Mouse (Mus musculus) heart, postnatal 0 days (tissue): ENCODE measurements around the gene Abca7. TPM values are rescaled to one million over a fixed set of nuclear protein-coding genes. Genes with fewer than 3 reads are reported as not detected.

Experiments used
- ATAC-seq: fragments of 200-750 bp; cut with Nextera tagmentation; 2 replicates; pipeline ENCODE4 v1.8.0; 2017; ENCODE audit warnings: low read depth, moderate number of reproducible peaks, moderate library complexity; ENCODE audit not compliant: insufficient read depth
- DNase-seq: peaks from one replicate; pipeline ENCODE4 v3.0.0-alpha.2; 2016; ENCODE audit warnings: low spot score
- H3K27ac ChIP-seq: fragments of 300-500 bp; sonication (generic); 2 replicates; pipeline ENCODE4 v1.5.1; 2014; ENCODE audit warnings: low read depth, mild to moderate bottlenecking
- H3K27me3 ChIP-seq: fragments of 300-500 bp; sonication (generic); 2 replicates; pipeline ENCODE4 v1.6.1; 2014; ENCODE audit warnings: low read length, mixed read lengths; ENCODE audit not compliant: control insufficient read depth, insufficient read depth
- H3K36me3 ChIP-seq: fragments of 300-500 bp; sonication (generic); replicated peaks from 2 replicates; pipeline ENCODE4 v1.6.1; 2014; ENCODE audit warnings: low read length, mixed read lengths; ENCODE audit not compliant: control insufficient read depth, insufficient read depth
- H3K4me1 ChIP-seq: fragments of 300-500 bp; sonication (generic); 2 replicates; pipeline ENCODE4 v1.6.1; 2014; ENCODE audit warnings: antibody characterized with exemption; ENCODE audit not compliant: control insufficient read depth, insufficient read depth
- H3K4me2 ChIP-seq: fragments of 300-500 bp; sonication (generic); 2 replicates; pipeline ENCODE4 v1.6.1; 2014; ENCODE audit warnings: low read depth, mild to moderate bottlenecking, low read length, moderate library complexity
- H3K4me3 ChIP-seq: fragments of 300-500 bp; sonication (generic); 2 replicates; pipeline ENCODE4 v1.5.1; 2014; ENCODE audit warnings: low read depth, low read length
- H3K9ac ChIP-seq: fragments of 300-500 bp; sonication (generic); replicated peaks from 2 replicates; pipeline ENCODE4 v1.6.1; 2014; ENCODE audit warnings: low read depth, low read length, mixed read lengths
- H3K9me3 ChIP-seq: fragments of 300-500 bp; sonication (generic); replicated peaks from 2 replicates; pipeline ENCODE4 v1.6.1; 2016; ENCODE audit warnings: low read length; ENCODE audit not compliant: control insufficient read depth
- CTCF ChIP-seq: IDR thresholded peaks from 2 replicates; pipeline ENCODE4 v1.5.1; 2016; ENCODE audit warnings: antibody characterized with exemption, control low read depth, low read depth
- EP300 ChIP-seq: IDR thresholded peaks from 2 replicates; pipeline ENCODE4 v1.6.1; 2016; ENCODE audit warnings: antibody characterized with exemption, low read depth
- WGBS: fragments of 180-500 bp; shearing (Covaris S2); extraction: QIAGEN DNeasy Blood & Tissue Kit; methylation state at CpG from one replicate; pipeline ENCODE4 v1.1.7; 2014; 5-methylcytosine and 5-hydroxymethylcytosine counted together
- polyA plus RNA-seq: library from polyadenylated mRNA; unstranded; fragments of >200 nt; fragmentation: Nextera tagmentation; extraction: Ambion mirVana; gene quantifications from 2 replicates; pipeline ENCODE4 v1.2.1, GENCODE M21; 2015
- total RNA-seq: library from RNA; depleted of rRNA; stranded (reverse); fragments of >200 nt; gene quantifications from 2 replicates; pipeline ENCODE4 v1.2.3, GENCODE M21; 2014; ENCODE audit warnings: low replicate concordance

Gene Abca7
- total and polyA plus RNA-seq, 2 experiments from 2014 or later = 1.9 to 11.4 TPM

- ATAC-seq = no peak
- no peaks in the 10 kb centered on the region for H3K27me3 ChIP-seq
- WGBS = 3% methylated on average over 35 of the region's 35 CpGs
Measured at GRCm38 (mm10) chr10:79985334-79986231, 10.7 kb upstream of the Abca7 start.

GRCm38 (mm10) chr10:79986232-79986878 lies 9.9 kb upstream of the Abca7 start:
- no peak for TF ChIP-seq CTCF
- no peak for TF ChIP-seq EP300
- H3K27me3 ChIP-seq = no peaks in the 10 kb centered on the region
- WGBS = 16% methylated on average over 6 of the region's 6 CpGs
- H3K9me3 ChIP-seq = no peaks in the 10 kb centered on the region
- H3K4me1 ChIP-seq = peaks cover 34% of the 10 kb centered on the region
- H3K4me3 ChIP-seq = peak overlapping the region; percentile 74
- H3K9ac ChIP-seq = peak overlapping the region; percentile 69; the same call in 1 of the 2 replicates
- DNase-seq (no peak), ATAC-seq (no peak)
- H3K27ac ChIP-seq = peak overlapping the region; percentile 98
- H3K36me3 ChIP-seq = peaks cover 7% of the 10 kb centered on the region; the same call in 1 of the 2 replicates
- H3K4me2 ChIP-seq = peak overlapping the region; percentile 93

More at GRCm38 (mm10) chr10:79985334-79986231, 10.7 kb upstream of the Abca7 start:
- no peaks in the 10 kb centered on the region for H3K36me3 ChIP-seq
- peak overlapping the region; percentile 69 for H3K9ac ChIP-seq
- peak overlapping the region; percentile 98 for H3K27ac ChIP-seq
- peaks cover 34% of the 10 kb centered on the region for H3K4me1 ChIP-seq
- H3K9me3 ChIP-seq = no peaks in the 10 kb centered on the region
- H3K4me2 ChIP-seq = peak overlapping the region; percentile 93
- peak; percentile 69 for DNase-seq
- H3K4me3 ChIP-seq = peak overlapping the region; percentile 74
- TF ChIP-seq EP300 = peak; percentile 63
- TF ChIP-seq CTCF = no peak

DNA sequence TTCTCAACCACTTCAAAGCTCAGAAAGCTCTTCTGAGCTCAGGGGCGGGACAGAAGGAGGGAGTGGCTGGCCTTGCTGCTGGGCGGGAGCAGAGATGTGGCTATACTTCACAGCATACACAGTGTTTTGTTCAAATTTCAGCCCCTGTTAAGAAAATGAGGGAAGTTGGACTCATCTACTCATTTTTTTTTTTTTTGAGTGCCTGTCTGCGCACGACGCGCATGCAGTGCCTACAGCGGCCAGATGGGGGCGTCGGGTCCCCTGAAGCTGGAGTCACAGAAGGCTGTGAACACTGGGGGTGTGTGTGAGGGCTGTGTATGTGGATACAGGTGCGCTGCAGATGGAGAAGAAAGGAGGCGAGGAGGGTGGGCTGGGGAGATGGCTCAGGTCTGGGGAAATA lies 9.3 kb upstream of the Abca7 start:
- no peaks in the 10 kb centered on the region for H3K9me3 ChIP-seq
- no peaks in the 10 kb centered on the region for H3K27me3 ChIP-seq
- ATAC-seq (no peak), DNase-seq (peak; percentile 84)
- H3K4me1 ChIP-seq = peaks cover 34% of the 10 kb centered on the region
- TF ChIP-seq CTCF (peak; percentile 80), EP300 (no peak)
- no peak overlapping the region for H3K4me3 ChIP-seq
- H3K27ac ChIP-seq = peak overlapping the region; percentile 98
- no peak overlapping the region for H3K9ac ChIP-seq
- H3K36me3 ChIP-seq = peaks cover 13% of the 10 kb centered on the region
- 7% methylated on average over 11 of the region's 11 CpGs for WGBS
- H3K4me2 ChIP-seq = peak overlapping the region; percentile 22; the same call in 1 of the 2 replicates

DNA sequence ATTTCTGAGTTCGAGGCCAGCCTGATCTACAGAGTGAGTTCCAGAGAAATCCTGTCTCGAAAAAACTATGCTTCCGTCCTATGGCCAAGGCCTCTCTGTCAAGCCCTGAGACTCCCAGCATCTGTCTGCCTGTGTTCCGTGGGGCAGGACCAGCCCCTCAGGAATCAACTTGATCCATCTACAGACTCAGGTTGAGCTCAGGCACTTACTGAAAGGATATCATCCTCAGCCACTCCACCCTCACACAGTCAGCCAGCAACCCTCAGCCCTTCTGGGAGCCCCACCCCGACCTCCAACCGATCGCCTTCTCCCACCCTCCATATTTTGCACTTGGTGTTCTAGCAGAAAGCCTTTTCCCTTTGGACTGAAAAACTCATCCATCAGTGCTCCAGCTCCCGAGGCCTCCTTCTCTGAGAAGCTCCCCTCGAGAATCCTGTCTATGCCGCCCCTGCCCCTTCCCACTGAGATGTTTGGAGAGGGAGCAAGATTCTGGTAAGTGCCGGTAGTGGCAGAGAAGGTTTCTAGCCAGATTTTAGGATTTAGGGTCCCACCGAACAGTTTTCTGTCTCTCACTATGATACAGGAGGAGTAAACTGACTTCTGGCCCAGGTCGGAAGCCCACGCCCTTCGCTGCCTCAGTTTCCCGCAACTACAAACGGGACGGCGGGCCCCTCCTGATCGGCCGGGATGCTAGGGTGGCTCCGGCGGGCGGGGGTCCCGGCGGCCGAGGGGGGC lies 8.4 kb upstream of the Abca7 start:
- Histone ChIP-seq H3K27me3 (no peaks in the 10 kb centered on the region), H3K27ac (peak overlapping the region; percentile 90), H3K9me3 (no peaks in the 10 kb centered on the region), H3K4me2 (peak overlapping the region; percentile 73), H3K9ac (peak overlapping the region; percentile 83), H3K4me3 (peak overlapping the region; percentile 65), H3K4me1 (peaks cover 27% of the 10 kb centered on the region), H3K36me3 (peaks cover 22% of the 10 kb centered on the region)
- WGBS = 9% methylated on average over 27 of the region's 27 CpGs
- TF ChIP-seq CTCF = no peak
- no peak for TF ChIP-seq EP300
- ATAC-seq (no peak), DNase-seq (no peak)

DNA sequence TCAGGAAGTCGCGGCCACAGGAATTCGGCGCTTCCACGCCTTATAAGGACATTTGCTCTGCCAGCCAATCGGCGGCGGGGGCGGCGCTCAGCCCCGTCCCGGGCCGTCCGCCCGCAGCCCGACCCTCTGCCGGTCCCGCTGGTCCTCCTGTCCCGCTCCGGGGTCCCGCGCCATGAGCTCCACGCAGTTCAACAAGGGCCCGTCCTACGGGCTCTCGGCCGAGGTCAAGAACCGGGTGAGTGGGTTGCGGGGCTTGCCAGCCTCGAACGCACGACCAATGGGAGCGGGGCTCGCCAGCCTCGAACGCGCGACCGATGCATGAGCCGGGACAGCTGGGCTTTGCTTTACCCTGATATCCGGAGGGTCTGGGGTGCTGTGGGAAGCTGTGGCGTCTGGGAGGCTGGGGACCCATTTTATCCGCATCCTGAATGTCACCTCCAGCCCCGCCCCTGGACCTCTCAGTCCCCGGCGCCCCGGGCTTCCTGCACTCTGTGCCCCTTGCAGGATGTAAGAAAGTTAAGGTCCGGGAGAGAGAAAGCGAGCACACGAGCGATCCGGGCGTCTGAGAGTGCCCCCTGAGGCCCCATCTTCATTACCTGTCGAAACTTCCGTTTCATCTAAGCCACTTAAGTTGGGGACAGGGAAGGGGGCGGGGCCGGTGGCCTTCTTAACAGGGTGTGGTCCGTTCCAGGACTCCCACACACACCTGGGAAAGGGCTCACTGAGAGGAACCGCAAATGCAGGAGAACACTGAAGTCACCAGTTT lies 7.6 kb upstream of the Abca7 start, which contains the start of gene Cnn2:
TSS of gene Cnn2 (plus strand) at position 79 of the 766 bp plus-strand sequence.
- H3K4me3 ChIP-seq = peak within 1 kb of the TSS; percentile 65
- DNase-seq (peak; percentile 57), ATAC-seq (no peak)
- no peak for TF ChIP-seq EP300
- no peak for TF ChIP-seq CTCF
- peaks cover 21% of the 10 kb centered on the region for H3K4me1 ChIP-seq
- H3K36me3 ChIP-seq = peaks cover 30% of the 10 kb centered on the region
- H3K4me2 ChIP-seq = peak within 1 kb of the TSS; percentile 73
- WGBS = under 1% methylated on average over 59 of the region's 59 CpGs
- peak within 1 kb of the TSS; percentile 90 for H3K27ac ChIP-seq
- no peaks in the 10 kb centered on the region for H3K27me3 ChIP-seq
- no peaks in the 10 kb centered on the region for H3K9me3 ChIP-seq
- H3K9ac ChIP-seq = peak within 1 kb of the TSS; percentile 83
